Mouse (Mus musculus) adrenal gland, postnatal 14 days (tissue): Measurements from ENCODE around the gene Pkib. TPM values are rescaled to one million over a fixed set of nuclear protein-coding genes. Genes with fewer than 3 reads are reported as not detected.

Experiments
- DNase-seq: peaks from one replicate; pipeline ENCODE4 v3.0.0; 2021; ENCODE audit warnings: mixed read lengths
- long read RNA-seq, 2 experiments: library from polyadenylated mRNA; stranded (forward); transcript quantifications; one replicate each; pipeline ENCODE4 v2.0.0; 2021
- total RNA-seq: library from RNA; stranded (reverse); gene quantifications from 2 replicates; pipeline ENCODE4 v1.2.3, GENCODE M21; 2021

Gene Pkib
- 0.15 and 2.4 TPM in 2 replicates for total RNA-seq
- long read RNA-seq, experiment 1: 0 reads
- long read RNA-seq, experiment 2: 0 reads

DNA sequence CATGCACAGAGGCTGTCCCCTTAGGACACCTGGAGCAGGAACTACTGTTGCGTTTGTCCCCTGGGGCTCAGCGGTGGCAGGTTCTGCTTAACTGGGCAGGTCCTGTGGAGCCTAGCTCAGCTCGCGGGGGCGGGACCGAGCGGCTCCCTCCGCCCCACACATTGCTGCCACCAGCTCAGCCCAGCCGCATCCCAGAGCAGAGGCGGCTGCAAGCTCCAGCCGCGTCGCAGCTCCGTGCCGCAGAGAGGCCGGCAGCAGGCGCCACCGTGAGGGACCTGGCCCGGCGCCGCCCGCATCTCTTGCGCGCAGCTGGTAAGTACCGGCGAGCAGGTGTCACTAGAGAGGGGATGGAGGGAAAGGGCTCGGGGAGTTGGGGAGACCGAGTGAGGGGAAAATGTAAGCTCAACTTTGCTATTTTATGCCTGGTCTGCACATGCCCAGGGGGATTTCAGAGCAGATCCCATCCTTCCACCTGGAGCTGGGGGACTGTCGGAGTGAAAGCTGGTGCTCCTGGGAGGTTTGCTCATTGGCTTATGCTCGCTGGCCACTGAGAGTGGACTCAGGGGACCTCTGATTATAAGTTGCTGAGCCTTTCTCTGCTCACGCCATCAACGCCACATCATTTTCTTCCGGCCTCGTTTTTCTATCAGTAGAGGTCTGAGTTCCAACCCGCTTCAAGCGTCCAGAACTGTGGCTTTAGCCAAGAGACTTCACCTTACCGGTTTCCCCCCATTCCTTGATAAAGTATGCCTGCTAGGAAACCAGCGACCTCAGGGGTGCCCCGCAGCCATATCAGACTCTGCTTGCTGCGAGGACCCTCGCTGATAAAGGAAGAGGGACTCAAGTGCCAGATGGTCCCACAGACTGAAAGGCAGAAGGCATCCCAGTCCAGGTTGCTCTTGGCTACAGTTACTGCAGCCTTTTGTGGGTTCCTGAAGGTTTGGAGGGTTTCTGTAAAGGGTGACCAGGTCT, at the start of gene Pkib:
Gene Pkib (plus strand): TSS at position 86 of the 972 bp plus-strand sequence.
- DNase-seq: peak; percentile 63

DNA sequence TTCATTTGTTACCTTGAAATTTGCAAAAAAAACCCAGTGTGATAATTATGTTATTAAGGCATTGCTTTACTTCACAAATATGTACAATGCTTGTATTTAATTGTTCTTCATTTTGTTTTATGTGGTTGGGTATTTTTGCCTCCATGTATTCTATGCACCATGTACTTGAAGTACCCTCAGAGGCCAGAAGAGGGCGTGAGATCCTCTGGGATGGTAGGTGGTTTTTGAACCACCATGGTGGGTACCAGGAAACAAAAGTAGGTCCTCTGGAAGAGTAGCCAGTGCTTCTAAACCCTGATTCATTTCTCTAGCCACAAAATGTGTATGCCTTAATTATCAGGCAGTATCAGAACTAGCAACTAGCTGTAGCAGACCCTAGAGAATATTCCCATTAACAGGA, 47.9 kb upstream of the Pkib start:
- DNase-seq: peak; percentile 9

DNA sequence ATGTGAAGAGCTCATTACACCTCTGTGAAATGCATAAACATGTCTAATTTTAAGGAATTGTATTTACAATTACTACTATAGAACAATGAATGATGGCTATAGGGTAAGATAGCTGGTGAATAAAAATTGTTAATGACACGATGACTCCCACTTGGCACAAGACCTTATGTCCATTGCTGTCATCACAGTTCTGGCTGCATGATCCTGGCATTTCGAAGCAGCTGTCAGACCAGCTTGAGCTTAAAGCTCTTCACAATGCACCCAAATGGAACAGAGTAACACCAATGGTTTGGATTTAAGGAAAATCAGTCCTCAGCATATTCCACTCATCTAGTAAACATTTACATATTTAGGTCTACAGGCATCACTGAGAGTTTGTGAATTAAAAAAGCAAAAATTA, 37.5 kb upstream of the Pkib start:
- no peak for DNase-seq

DNA sequence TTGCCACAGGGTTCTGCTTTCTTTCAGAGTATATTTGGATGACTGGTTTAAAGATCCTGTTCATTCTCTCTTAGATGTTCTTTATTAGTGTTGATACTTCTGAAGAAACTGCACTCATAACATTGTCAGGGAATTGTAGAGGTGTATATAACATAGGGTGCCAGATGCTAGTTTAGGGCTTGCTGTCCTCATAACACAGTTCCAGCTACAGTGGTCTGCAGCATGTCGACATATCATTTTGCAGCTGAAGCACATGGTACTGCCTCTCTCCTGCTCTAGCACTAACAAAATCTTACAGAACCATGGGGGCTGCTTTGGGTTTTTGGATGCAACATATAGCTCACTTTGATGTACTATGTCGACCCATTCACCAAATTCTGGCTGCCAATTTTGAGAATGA, 34.6 kb upstream of the Pkib start:
- no peak for DNase-seq

DNA sequence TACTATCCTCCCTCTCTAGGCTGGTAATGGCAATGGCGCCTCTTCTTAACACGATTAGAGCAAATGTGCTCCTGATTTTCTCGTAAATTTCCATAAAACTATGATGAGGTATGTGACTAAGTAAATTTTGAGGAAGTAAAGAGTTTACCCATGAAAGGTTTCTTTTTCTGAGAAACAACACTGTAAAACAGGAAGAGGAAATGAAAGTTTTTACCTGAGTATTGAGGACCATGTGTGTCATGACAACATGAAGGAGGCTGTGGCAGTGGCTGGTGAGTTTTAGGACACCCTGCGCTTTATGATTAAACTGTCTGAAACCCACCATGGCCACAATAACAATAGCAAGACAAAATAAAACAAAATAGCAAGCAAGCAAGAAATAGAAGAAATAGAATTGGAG, 28.8 kb upstream of the Pkib start:
- no peak for DNase-seq

DNA sequence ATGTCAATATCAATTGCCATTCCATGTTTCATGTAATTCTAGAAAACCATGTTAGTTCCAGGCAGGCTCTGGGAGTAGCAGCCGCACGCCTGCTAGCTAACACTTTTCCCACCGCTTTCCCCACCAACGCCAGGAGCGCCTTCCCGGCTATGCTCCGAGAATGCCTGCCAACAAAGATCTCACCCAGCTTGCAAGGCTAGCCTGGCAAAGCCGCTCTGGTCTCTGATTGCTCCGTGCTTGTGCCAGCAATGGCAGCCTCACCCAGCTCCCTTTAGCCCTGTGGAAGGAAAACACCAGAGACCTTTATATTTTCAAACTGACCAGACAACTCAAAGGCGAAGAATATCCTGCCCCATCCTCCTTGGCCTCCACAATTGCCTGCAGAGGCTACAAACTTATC, 8.5 kb upstream of the Pkib start:
- DNase-seq: no peak

DNA sequence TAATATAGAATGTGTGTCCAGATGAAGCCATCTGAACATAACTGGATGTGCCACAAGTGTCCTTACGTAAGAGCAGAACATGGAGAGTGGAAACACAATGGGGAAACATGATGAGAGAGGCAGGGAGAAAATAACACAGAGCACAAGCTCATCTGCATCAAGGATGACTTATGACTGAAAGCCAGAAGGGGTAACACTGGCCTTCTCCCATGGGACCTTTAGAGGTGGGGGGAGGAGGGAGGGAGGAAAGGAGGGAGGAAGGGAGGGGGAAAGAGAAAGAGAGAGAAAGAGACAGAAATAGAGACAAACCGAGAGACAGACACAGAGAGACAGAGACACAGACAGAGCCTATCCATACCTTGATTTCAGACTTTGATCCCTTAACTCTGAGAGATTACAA, 4.0 kb upstream of the Pkib start:
- no peak for DNase-seq

DNA sequence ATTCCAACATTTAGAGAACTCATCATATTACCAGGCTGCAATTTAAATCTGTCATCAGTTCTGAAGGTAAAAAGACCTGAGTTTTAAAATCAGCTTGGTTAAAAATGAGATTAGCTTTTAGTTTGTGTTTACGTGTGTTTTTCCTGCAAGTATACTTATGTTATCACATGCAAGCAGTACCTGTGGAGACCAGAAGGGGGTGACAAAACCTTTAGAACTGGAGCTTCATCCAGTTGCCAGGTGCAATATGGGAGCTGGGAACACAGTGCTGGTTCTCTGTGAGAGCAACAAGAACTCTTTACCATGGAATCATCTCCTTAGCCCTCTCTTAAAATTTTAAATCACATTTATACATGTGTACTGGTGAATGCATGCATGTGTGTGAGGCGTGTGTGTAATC, 1.2 kb upstream of the Pkib start:
- no peak for DNase-seq

DNA sequence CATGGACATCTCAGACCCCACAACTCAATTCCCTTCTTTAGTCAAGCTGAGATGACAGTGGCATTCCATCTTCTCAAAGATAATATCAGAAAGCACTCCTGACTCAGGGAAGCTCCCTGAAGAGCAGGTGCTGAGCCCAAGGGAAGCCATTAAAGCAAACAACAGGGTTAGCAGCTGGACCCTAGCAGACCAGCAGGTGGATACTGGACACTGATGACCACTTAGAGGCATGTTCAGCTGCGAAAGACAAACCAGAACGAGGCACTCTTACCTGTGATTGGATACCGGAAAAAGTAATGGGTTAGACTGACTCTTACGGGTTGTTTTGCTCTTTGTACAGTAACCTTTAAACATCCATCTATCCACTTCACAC, 1.1 kb downstream of the Pkib start:
- no peak for DNase-seq

DNA sequence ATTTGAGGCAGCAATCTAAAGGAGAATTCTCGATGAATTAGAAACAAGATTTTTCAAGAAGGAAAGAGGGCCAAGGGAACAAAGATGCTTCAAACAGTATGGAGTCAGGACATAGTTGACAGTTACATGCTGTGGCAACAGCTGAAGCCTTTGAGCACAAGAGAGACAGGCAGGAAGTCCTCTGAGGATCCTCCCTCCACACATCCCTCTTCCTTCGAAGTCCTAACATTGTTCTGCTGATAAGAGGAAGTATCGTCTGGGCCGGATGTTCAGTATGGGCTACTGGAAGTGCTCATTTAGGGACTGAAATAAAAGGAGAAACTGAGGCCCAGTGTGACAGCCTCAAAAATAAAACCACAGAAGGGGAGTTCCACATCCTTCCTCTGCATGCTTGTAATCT, 5.2 kb downstream of the Pkib start:
- no peak for DNase-seq

DNA sequence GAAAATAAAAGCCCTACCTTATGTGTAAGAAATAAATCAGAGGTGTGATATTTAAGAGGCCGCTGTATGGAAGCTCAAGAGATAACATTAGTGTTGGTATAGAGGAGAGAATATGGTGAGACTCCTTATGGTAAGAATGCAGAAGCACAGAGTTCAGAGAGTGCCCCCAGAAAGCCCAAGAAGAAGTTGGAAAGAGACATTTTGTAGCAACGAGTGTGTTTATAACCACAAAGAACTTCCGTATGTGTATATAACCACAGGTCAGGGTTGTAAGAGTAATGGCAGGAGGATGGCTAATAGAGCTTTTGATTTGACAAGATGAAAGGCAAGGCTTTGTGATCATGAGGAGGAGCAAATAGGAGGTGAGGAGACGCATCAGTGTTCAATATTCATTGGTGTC, 6.5 kb downstream of the Pkib start:
- DNase-seq: no peak

DNA sequence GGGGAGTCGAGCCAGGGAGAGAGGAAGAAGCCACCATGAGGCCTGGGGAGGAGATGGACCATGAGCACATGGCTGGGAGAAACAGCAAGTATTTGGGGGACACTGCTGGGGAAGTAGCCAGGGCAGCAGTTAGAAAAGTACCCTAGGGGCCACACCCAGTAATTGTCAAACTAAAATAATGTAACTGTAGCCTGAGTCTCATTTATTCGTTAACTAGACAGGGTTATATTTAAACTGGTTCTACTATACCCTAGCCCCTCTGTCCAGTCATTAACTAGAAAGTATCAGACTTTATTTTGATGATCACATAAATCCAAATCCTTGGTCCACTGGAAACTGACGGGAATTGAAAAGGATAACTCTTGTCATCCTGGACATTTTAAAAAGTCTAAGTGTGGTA, 7.8 kb downstream of the Pkib start:
- DNase-seq: no peak

DNA sequence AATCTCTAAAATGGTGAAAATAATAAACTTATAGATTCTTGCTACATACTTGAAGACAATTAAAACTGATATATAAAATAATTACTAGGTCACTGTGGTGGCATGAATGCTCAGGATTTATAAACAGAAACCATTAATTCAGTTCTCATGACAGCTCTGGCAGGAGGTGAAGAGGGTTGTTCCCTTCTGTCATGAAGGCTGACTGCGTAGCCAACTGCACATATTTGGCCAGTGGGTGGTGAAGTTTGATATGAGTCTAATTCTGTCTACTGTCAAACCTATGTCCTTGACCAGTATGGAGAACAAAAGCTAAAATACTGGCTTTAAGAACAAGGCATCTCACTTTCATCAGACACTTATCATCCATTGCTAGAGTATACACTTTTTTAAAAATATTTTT, 21.5 kb downstream of the Pkib start:
- no peak for DNase-seq

DNA sequence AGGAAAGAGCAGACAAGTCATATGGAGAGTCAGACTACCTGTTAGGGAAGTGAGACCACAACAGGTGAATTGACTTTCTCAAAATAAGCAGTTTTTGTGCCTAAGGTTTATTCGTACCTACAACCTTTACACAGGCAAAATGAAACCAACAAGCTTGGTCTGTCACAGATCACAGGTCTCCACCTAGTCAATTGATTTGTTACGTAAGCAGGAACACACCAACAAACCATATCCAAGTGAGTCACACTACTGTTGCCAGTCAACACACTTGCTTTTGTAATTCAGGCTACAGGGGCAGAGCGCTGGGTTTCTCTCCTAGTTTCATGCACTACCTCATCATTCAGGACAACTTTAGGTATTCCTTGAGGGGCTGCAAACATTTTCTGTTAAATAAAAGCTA, 28.7 kb downstream of the Pkib start:
- DNase-seq: no peak

DNA sequence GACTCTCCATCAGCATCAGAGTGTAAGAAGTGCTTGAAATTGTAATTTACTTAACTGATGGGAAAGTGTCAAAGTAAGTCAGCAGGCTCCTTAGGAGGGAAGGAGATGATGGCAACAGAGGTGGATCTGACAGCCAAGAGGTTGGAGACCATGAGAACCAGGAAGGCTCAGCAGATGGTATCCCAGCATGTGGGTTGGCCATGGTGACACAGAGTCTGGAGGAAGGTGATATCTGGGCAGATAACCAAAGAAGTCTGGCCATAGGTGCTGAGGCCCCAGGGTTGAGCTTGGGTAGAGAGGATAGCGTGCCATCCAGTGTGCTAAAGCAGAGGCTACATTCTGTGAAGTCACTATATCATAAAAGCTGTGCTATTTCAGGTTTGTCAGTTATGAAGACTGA, 32.0 kb downstream of the Pkib start:
- DNase-seq: no peak

DNA sequence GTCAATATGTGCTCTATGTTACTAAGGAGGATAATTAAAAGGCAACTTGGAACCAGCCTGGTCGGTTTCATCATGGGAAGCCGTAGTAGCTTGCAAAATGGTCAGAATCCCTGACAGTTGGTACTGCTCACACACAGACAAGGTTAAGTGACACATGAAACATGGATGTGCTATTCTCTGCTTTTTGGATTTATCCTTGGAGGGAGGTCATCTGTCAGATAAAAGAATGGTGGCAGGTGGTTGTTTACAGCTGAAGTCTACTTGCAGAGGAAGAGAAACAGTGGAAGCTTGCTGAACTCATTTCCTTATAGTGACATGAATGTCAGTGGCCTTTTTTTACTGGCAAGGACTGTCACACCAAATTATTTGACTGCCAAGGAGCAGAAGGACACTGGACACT, 32.5 kb downstream of the Pkib start:
- DNase-seq: peak; percentile 6

DNA sequence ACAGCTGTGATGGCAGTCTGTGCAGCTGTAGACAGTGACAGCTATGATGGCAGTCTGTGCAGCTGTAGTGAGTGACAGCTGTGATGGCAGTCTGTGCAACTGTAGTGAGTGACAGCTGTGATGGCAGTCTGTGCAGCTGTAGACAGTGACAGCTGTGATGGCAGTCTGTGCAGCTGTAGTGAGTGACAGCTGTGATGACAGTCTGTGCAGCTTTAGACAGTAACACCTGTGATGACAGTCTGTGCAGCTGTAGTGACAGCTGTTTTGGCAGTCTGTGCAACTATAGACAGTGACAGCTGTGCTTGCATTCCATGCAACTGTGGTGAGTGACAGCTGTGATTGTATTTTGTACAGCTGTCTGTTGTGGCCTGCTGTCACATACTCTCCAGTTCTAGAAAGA, 44.0 kb downstream of the Pkib start:
- DNase-seq: no peak

DNA sequence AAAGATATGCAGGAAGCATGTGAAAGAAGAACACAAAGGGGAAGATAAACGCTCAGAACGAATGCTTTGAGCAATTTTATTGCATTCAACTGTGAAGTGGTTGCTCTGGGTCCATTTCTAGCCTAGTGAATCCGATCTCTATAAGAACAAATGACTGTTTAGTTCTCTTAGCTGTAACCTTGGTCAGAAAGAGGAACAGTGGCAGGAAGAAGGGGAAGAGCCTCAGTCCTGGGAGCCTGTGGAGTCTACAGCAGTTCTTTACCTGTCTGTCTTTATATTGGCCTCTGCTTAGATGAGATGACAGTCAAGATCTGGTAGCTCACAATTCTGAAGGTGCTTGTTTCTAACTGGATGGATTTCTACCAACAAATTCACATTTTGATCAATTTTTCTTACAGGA, 56.2 kb downstream of the Pkib start:
- DNase-seq: no peak

DNA sequence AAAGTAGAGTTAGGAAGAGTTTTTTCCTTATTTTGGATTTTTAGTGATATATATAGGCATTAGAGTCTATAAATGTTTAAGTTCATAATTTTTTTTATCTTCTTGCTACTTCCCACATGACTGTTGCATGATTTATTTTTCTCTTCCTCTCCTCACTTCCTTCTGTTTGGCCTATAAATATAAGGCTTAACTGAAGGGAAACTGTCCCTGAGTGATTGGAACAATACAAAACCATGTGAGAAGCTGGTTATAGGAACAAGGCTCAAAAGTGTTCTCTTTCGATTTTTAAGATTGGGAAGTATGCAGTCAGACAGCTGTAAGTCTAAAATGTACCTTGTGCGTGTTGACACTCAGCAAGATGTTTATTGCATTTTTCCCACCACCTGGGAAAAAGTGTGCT, 58.4 kb downstream of the Pkib start:
- DNase-seq: no peak

DNA sequence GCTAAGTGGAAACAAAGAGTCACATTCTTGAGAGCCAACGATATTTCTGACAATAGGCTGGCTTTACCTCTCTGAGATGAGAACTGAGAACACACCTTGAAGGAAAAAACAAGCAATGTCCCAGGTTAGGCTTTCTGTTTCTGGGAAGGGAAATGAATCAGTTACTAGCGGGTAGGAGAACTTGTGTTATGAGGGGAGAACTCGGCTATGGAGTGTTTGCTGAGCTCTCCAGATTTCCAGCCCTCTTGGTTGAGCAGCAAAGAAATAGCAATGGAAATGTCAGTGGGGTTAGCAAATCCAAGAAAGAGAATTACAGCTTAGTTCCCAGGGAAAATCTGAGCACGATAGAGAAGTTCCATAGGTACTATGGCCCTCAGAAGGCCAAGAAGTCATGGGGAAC, 70.5 kb downstream of the Pkib start:
- no peak for DNase-seq

DNA sequence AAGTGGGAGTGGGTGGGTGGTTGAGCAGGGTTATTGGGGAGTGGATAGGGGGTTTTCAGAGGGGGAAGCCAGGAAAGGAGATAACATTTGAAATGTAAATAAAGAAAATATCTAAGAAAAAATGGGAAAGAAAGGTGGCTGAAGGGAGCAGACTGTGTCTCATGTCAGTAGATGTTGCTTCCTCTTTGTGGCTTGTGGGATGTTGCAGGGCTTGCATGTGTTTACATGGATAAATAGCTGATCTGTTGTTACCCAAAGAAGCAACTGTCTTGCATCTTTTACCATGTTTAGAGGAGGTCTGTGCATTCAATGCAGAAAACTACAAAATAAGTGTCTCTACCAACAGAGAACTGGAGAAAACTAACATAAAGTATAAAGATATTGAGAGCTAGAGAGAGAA, 89.3 kb downstream of the Pkib start:
- DNase-seq: no peak

DNA sequence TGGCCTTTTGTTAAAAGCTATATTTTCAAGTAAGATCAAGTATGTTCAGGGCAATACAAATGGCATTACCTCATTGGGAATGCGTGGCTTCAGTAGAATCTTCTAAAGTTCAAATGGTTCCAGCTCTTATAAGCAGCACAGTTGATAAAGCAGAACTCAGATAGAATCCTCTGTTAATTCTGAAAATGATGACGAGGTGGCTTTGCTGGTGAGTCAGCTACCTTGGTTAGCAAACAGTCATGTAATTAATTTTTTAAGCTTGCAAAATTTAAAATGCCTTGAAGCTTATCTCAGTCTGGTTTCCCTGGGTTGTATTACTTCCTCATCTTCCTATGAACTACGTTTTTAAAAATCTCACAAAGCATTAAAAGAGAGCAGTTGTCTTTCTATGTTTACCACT, 90.6 kb downstream of the Pkib start:
- DNase-seq: no peak

DNA sequence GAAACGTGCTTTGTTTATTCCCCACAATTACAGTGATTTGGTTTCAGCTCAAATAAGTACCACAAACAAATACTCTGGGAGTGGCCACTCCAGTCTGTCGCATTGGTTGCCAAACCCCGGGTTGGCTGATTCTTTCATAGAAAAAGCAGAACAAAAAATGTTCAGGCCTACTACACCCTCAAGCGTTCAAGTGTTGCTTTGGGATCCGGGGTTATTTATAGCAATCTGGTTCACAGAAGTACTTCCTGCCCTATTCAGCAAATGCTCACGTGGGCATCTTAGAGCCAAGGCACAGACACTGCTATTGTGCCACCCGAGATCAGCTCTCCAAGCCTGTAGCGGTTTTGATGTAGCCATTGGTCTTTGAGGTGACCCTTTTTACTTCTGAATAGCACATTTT, 95.9 kb downstream of the Pkib start:
- no peak for DNase-seq

DNA sequence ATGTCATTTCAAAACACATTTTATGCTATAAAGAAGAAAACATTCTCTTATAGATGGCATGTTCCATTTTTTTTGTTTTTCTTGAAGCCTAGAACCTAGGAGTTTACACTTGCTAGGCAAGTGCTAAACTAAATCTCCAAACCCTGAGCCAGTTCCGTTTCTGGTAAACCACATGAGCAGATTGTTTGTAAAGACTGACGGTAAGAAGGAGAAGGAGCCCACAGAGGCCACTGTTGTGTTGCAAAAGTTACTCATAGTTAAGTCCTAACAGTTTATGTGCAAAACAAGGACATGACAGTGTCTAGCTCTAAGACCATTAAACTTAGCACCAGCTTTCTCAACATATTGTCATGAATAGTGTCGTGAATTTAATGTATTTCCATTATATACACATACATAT, 99.9 kb downstream of the Pkib start:
- DNase-seq: no peak

DNA sequence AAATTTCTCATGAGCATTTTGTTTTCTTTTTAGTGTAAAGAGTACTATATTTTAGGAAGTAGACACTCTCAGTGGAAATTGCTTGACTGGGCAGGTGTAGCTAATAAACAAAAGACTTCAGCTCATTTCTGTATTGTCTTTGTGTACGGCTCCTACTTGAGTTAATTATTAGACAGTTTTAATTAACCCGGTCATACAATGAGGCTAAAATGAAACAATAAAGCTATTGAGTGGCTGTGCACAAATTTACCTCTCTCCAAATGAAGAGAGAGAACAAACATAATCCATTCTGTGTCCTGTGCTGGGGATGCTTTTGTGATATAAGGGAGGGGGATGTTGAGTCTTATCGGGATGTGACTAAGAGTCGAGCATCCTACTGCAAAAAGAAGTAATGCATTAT, 109.0 kb downstream of the Pkib start:
- DNase-seq: no peak
